Mouse (Mus musculus): ENCODE measurements around the gene Fmnl2. TPM values are rescaled to one million over a fixed set of nuclear protein-coding genes. Genes with fewer than 3 reads are reported as not detected.

Fmnl2 gene
- polyA plus RNA-seq, 1 experiment: 2.6 TPM

DNA sequence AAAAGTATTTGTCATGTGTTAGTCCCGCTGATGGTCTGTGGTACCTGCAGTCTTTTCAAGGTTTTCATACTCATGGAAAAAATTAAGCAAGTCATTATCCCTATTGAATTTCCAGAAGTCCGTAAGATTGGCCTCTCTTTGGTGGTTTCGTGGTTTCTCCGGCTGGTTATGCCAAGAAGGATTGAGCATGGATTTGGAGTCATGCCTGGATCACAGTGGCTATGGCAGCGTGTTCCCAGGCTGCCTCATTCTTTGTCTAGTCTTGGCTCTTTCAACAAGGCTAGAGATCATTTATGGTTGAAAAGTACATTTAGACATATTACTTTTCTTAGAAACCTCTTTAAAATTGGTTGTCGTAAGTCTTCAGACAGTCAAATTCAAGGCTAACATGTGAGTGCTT lies 192.7 kb downstream of the Fmnl2 start:
- no peaks in the 10 kb centered on the region for H3K79me3 ChIP-seq (ENCODE audit: low read depth)
- no peak overlapping the region for H3K4me3 ChIP-seq (ENCODE audit: insufficient read depth, poor library complexity, severe bottlenecking)
- H3K27me3 ChIP-seq (ENCODE audit: control insufficient read depth, insufficient read depth, insufficient read length): no peaks in the 10 kb centered on the region
- H3ac ChIP-seq (ENCODE audit: control insufficient read depth, insufficient read length, low read depth): no peak overlapping the region
- no peaks in the 10 kb centered on the region for H3K79me2 ChIP-seq (ENCODE audit: control insufficient read depth, insufficient read depth)
- H3K36me3 ChIP-seq (ENCODE audit: control insufficient read depth, insufficient read depth): peaks cover 5% of the 10 kb centered on the region
- TF ChIP-seq USF1 (IDR thresholded peaks at IDR 0.05; ENCODE audit: low read depth) (no peak), MYOD1 (IDR thresholded peaks at IDR 0.05; ENCODE audit: control insufficient read depth, insufficient read length, low read depth) (no peak), MYOG (IDR thresholded peaks at IDR 0.05; ENCODE audit: control insufficient read depth, extremely low read depth, insufficient read length) (no peak), MAX (IDR thresholded peaks at IDR 0.05) (no peak), CEBPB (IDR thresholded peaks at IDR 0.05; ENCODE audit: low read depth) (no peak), FOSL1 (IDR thresholded peaks at IDR 0.05; ENCODE audit: insufficient read depth, low read length, poor library complexity, severe bottlenecking) (no peak)

DNA sequence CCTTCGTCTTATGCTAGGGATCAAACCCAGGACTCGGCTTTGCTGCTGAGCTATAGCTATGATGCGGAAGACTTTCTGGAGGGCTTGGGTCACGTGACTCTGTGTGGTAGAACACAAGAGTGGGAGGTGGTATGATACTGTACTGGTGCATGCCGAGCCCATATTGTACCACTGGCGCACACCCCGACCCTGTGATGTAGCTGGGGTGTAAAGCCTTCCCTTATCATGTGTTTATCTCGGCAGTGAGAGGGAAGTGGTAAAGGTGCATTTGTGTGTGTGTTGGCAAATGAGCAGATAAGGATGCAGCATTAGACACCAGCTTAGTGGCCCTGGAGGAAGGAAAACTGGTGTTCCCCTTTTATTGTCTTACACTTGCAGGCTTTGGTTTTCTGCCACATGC lies 193.8 kb downstream of the Fmnl2 start:
- no peak overlapping the region for H3K4me3 ChIP-seq (ENCODE audit: insufficient read depth, poor library complexity, severe bottlenecking)
- H3K27me3 ChIP-seq (ENCODE audit: control insufficient read depth, insufficient read depth, insufficient read length): no peaks in the 10 kb centered on the region
- H3K79me2 ChIP-seq (ENCODE audit: control insufficient read depth, insufficient read depth): no peaks in the 10 kb centered on the region
- TF ChIP-seq MAX (IDR thresholded peaks at IDR 0.05) (no peak), CEBPB (IDR thresholded peaks at IDR 0.05; ENCODE audit: low read depth) (no peak), CTCF (IDR thresholded peaks at IDR 0.05; ENCODE audit: control insufficient read depth, insufficient read depth, insufficient read length) (no peak), MYOG (IDR thresholded peaks at IDR 0.05; ENCODE audit: control insufficient read depth, extremely low read depth, insufficient read length) (no peak), USF1 (IDR thresholded peaks at IDR 0.05; ENCODE audit: low read depth) (no peak), MYOD1 (IDR thresholded peaks at IDR 0.05; ENCODE audit: control insufficient read depth, insufficient read length, low read depth) (no peak)
- H3K36me3 ChIP-seq (ENCODE audit: control insufficient read depth, insufficient read depth): peaks cover 5% of the 10 kb centered on the region
- no peak overlapping the region for H3ac ChIP-seq (ENCODE audit: control insufficient read depth, insufficient read length, low read depth)
- H3K79me3 ChIP-seq (ENCODE audit: low read depth): no peaks in the 10 kb centered on the region

DNA sequence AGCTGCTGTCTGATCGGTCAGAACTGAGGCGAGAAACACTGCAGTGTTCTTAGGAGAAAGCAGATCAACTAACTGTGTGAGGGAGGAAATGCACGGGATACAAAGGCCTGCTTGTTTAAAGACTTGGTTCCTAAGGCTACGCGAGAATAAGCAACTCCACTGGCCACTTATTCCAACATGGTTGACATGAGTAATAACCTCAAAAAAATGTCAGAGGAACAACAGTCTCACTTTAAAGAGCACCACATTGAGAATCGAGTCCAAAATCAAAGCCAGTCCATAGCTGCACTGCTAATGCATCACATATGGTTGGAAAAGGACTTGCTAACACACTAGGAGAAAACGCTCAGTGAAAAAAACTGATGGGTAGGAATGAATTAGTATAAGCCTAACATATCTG lies 196.1 kb downstream of the Fmnl2 start:
- Histone ChIP-seq H3K79me2 (ENCODE audit: control insufficient read depth, insufficient read depth) (no peaks in the 10 kb centered on the region), H3K4me3 (ENCODE audit: insufficient read depth, poor library complexity, severe bottlenecking) (no peak overlapping the region)

DNA sequence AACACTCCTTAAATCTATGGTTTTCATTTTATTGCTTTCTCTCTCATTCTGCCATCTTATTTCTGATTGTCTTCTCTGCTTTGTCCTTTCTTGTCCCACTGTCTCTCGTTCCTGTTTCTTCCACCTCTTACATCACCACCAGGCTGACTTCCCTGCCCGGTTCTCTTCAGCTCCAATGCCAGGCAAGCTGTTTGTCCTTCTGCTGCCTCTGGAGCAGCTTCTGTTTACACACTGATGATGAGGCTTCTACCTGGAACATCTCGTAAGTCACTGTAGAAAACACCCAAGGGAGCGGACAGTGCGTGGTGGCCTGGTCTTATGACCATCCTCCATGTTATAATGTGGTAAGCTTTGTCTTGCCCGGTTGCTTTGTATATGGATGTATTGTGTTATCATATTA lies 198.9 kb downstream of the Fmnl2 start:
- Histone ChIP-seq H3ac (ENCODE audit: control insufficient read depth, insufficient read length, low read depth) (no peak overlapping the region), H3K79me2 (ENCODE audit: control insufficient read depth, insufficient read depth) (no peaks in the 10 kb centered on the region), H3K36me3 (ENCODE audit: control insufficient read depth, insufficient read depth) (peaks cover under 1% of the 10 kb centered on the region), H3K4me3 (ENCODE audit: insufficient read depth, poor library complexity, severe bottlenecking) (no peak overlapping the region), H3K27me3 (ENCODE audit: control insufficient read depth, insufficient read depth, insufficient read length) (no peaks in the 10 kb centered on the region), H3K79me3 (ENCODE audit: low read depth) (no peaks in the 10 kb centered on the region)
- TF ChIP-seq MYOG (IDR thresholded peaks at IDR 0.05; ENCODE audit: control insufficient read depth, extremely low read depth, insufficient read length): no peak
- TF ChIP-seq USF1 (IDR thresholded peaks at IDR 0.05; ENCODE audit: low read depth): no peak
- no peak for TF ChIP-seq MYOD1 (IDR thresholded peaks at IDR 0.05; ENCODE audit: control insufficient read depth, insufficient read length, low read depth)
- TF ChIP-seq CTCF (IDR thresholded peaks at IDR 0.05; ENCODE audit: control insufficient read depth, insufficient read depth, insufficient read length): no peak
- TF ChIP-seq MAX (IDR thresholded peaks at IDR 0.05): no peak

More for the DNA sequence above, 196.1 kb downstream of the Fmnl2 start:
- TF ChIP-seq MYOG (IDR thresholded peaks at IDR 0.05; ENCODE audit: control insufficient read depth, extremely low read depth, insufficient read length): no peak
- no peak for TF ChIP-seq FOSL1 (IDR thresholded peaks at IDR 0.05; ENCODE audit: insufficient read depth, low read length, poor library complexity, severe bottlenecking)
- no peak for TF ChIP-seq CTCF (IDR thresholded peaks at IDR 0.05; ENCODE audit: control insufficient read depth, insufficient read depth, insufficient read length)
- TF ChIP-seq USF1 (IDR thresholded peaks at IDR 0.05; ENCODE audit: low read depth): no peak
- no peak for TF ChIP-seq MAX (IDR thresholded peaks at IDR 0.05)
- no peak for TF ChIP-seq CEBPB (IDR thresholded peaks at IDR 0.05; ENCODE audit: low read depth)
- TF ChIP-seq MYOD1 (IDR thresholded peaks at IDR 0.05; ENCODE audit: control insufficient read depth, insufficient read length, low read depth): no peak
- no peak overlapping the region for H3ac ChIP-seq (ENCODE audit: control insufficient read depth, insufficient read length, low read depth)
- H3K79me3 ChIP-seq (ENCODE audit: low read depth): no peaks in the 10 kb centered on the region
- H3K36me3 ChIP-seq (ENCODE audit: control insufficient read depth, insufficient read depth): peaks cover 5% of the 10 kb centered on the region
- H3K27me3 ChIP-seq (ENCODE audit: control insufficient read depth, insufficient read depth, insufficient read length): no peaks in the 10 kb centered on the region

DNA sequence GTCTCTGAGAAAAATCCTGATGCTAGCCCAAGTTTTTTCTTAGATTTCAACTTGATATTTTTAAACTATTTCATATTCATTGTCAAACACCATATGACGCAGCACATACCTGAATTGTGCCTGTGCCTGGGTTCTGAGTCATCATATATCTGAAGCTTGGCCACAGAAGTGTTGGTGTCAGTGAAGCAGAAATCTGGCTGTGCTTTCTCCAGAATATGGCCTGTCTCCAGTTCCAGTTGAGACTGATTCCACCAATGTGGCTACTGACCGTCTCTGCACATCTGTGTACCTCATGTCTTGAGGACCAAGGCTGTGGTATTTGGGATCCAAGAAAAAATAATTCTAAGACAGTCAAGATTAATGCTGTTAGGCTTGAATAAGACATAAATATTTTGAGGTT lies 199.6 kb downstream of the Fmnl2 start:
- H3K4me3 ChIP-seq (ENCODE audit: insufficient read depth, poor library complexity, severe bottlenecking): no peak overlapping the region
- no peaks in the 10 kb centered on the region for H3K36me3 ChIP-seq (ENCODE audit: control insufficient read depth, insufficient read depth)
- no peak overlapping the region for H3ac ChIP-seq (ENCODE audit: control insufficient read depth, insufficient read length, low read depth)
- TF ChIP-seq MAX (IDR thresholded peaks at IDR 0.05) (no peak), MYOD1 (IDR thresholded peaks at IDR 0.05; ENCODE audit: control insufficient read depth, insufficient read length, low read depth) (no peak), CEBPB (IDR thresholded peaks at IDR 0.05; ENCODE audit: low read depth) (no peak), USF1 (IDR thresholded peaks at IDR 0.05; ENCODE audit: low read depth) (no peak), CTCF (IDR thresholded peaks at IDR 0.05; ENCODE audit: control insufficient read depth, insufficient read depth, insufficient read length) (no peak), MYOG (IDR thresholded peaks at IDR 0.05; ENCODE audit: control insufficient read depth, extremely low read depth, insufficient read length) (no peak)
- H3K79me3 ChIP-seq (ENCODE audit: low read depth): no peaks in the 10 kb centered on the region
- H3K79me2 ChIP-seq (ENCODE audit: control insufficient read depth, insufficient read depth): no peaks in the 10 kb centered on the region
- H3K27me3 ChIP-seq (ENCODE audit: control insufficient read depth, insufficient read depth, insufficient read length): no peaks in the 10 kb centered on the region

- H3K4me3 ChIP-seq (ENCODE audit: insufficient read depth, poor library complexity, severe bottlenecking): no peak overlapping the region
- TF ChIP-seq CTCF (IDR thresholded peaks at IDR 0.05; ENCODE audit: control insufficient read depth, insufficient read depth, insufficient read length) (no peak), MYOG (IDR thresholded peaks at IDR 0.05; ENCODE audit: control insufficient read depth, extremely low read depth, insufficient read length) (no peak), FOSL1 (IDR thresholded peaks at IDR 0.05; ENCODE audit: insufficient read depth, low read length, poor library complexity, severe bottlenecking) (no peak), CEBPB (IDR thresholded peaks at IDR 0.05; ENCODE audit: low read depth) (no peak), MYOD1 (IDR thresholded peaks at IDR 0.05; ENCODE audit: control insufficient read depth, insufficient read length, low read depth) (no peak), USF1 (IDR thresholded peaks at IDR 0.05; ENCODE audit: low read depth) (no peak), MAX (IDR thresholded peaks at IDR 0.05) (no peak)
- no peaks in the 10 kb centered on the region for H3K79me2 ChIP-seq (ENCODE audit: control insufficient read depth, insufficient read depth)
- H3ac ChIP-seq (ENCODE audit: control insufficient read depth, insufficient read length, low read depth): no peak overlapping the region
- H3K79me3 ChIP-seq (ENCODE audit: low read depth): no peaks in the 10 kb centered on the region
- H3K36me3 ChIP-seq (ENCODE audit: control insufficient read depth, insufficient read depth): no peaks in the 10 kb centered on the region
- no peaks in the 10 kb centered on the region for H3K27me3 ChIP-seq (ENCODE audit: control insufficient read depth, insufficient read depth, insufficient read length)
Measured at GRCm38 (mm10) chr2:53061363-53062000, 203.8 kb downstream of the Fmnl2 start.
